Mouse (Mus musculus) midbrain, embryonic 13.5 days (tissue): Measurements from ENCODE around the gene Pipox. TPM values are rescaled to one million over a fixed set of nuclear protein-coding genes. Genes with fewer than 3 reads are reported as not detected.

Experiments
- ATAC-seq: fragments of 200-750 bp; cut with Nextera tagmentation; 2 replicates; pipeline ENCODE4 v1.8.0; 2017; ENCODE audit warnings: mild to moderate bottlenecking, moderate TSS enrichment, moderate library complexity
- H3K27ac ChIP-seq: fragments of 300-500 bp; sonication (generic); 2 replicates; pipeline ENCODE4 v1.5.1; 2015; ENCODE audit warnings: inconsistent platforms, mild to moderate bottlenecking, moderate library complexity
- H3K27me3 ChIP-seq: fragments of 300-500 bp; sonication (generic); 2 replicates; pipeline ENCODE4 v1.6.1; 2015; ENCODE audit warnings: mild to moderate bottlenecking, inconsistent platforms
- H3K36me3 ChIP-seq: fragments of 300-500 bp; sonication (generic); 2 replicates; pipeline ENCODE4 v1.6.1; 2015; ENCODE audit warnings: mild to moderate bottlenecking, inconsistent platforms
- H3K4me1 ChIP-seq: fragments of 300-500 bp; sonication (generic); replicated peaks from 2 replicates; pipeline ENCODE4 v1.6.1; 2015; ENCODE audit warnings: inconsistent platforms
- H3K4me2 ChIP-seq: fragments of 300-500 bp; sonication (generic); replicated peaks from 2 replicates; pipeline ENCODE4 v1.6.1; 2015; ENCODE audit warnings: moderate library complexity, mild to moderate bottlenecking, inconsistent platforms
- H3K4me3 ChIP-seq: fragments of 300-500 bp; sonication (generic); replicated peaks from 2 replicates; pipeline ENCODE4 v1.5.1; 2015; ENCODE audit warnings: mild to moderate bottlenecking, inconsistent platforms
- H3K9ac ChIP-seq: fragments of 300-500 bp; sonication (generic); replicated peaks from 2 replicates; pipeline ENCODE4 v1.6.1; 2015; ENCODE audit warnings: mild to moderate bottlenecking, inconsistent platforms
- H3K9me3 ChIP-seq: fragments of 300-500 bp; sonication (generic); 2 replicates; pipeline ENCODE4 v1.6.1; 2016; ENCODE audit warnings: mild to moderate bottlenecking, inconsistent platforms
- WGBS: fragments of 180-500 bp; shearing (Covaris S2); methylation state at CpG from one replicate; pipeline ENCODE4 v1.1.7; 2015; 5-methylcytosine and 5-hydroxymethylcytosine counted together
- polyA plus RNA-seq: library from polyadenylated mRNA; unstranded; fragments of >200 nt; fragmentation: Nextera tagmentation; extraction: Ambion mirVana; gene quantifications from 2 replicates; pipeline ENCODE4 v1.2.1, GENCODE M21; 2015

Pipox gene
- polyA plus RNA-seq, 1 experiment from 2014 or later = 8.6 TPM

- 55% methylated on average over 2 of the region's 2 CpGs for WGBS
- H3K27me3 ChIP-seq = peaks cover 8% of the 10 kb centered on the region; the same call in 1 of the 2 replicates
- H3K9ac ChIP-seq = no peak overlapping the region
- ATAC-seq = no peak
- no peaks in the 10 kb centered on the region for H3K9me3 ChIP-seq
- H3K4me3 ChIP-seq = no peak overlapping the region
- no peak overlapping the region for H3K4me2 ChIP-seq
- peaks cover 85% of the 10 kb centered on the region for H3K4me1 ChIP-seq
- H3K36me3 ChIP-seq = no peaks in the 10 kb centered on the region
- H3K27ac ChIP-seq = peak overlapping the region; percentile 37; the same call in 1 of the 2 replicates
These were observed 3.1 kb downstream of the Pipox start for GRCm38 (mm10) chr11:77890648-77891258.

GRCm38 (mm10) chr11:77889484-77889883, 4.4 kb downstream of the Pipox start:
- Histone ChIP-seq H3K4me3 (no peak overlapping the region), H3K27me3 (peaks cover 8% of the 10 kb centered on the region; the same call in 1 of the 2 replicates), H3K36me3 (no peaks in the 10 kb centered on the region), H3K9ac (no peak overlapping the region), H3K4me1 (peaks cover 86% of the 10 kb centered on the region), H3K9me3 (no peaks in the 10 kb centered on the region), H3K4me2 (no peak overlapping the region), H3K27ac (no peak overlapping the region)
- no peak for ATAC-seq
- WGBS = 62% methylated on average over 1 of the region's 2 CpGs

GRCm38 (mm10) chr11:77888846-77889245, 5.0 kb downstream of the Pipox start:
- no peak overlapping the region for H3K4me2 ChIP-seq
- H3K27me3 ChIP-seq = peaks cover 12% of the 10 kb centered on the region
- no peak overlapping the region for H3K9ac ChIP-seq
- H3K4me3 ChIP-seq = no peak overlapping the region
- no peaks in the 10 kb centered on the region for H3K36me3 ChIP-seq
- 94% methylated on average over 5 of the region's 5 CpGs for WGBS
- no peaks in the 10 kb centered on the region for H3K9me3 ChIP-seq
- peaks cover 86% of the 10 kb centered on the region for H3K4me1 ChIP-seq
- H3K27ac ChIP-seq = peak overlapping the region; percentile 86
- no peak for ATAC-seq

- peaks cover 75% of the 10 kb centered on the region for H3K4me1 ChIP-seq
These were observed 6.4 kb downstream of the Pipox start for GRCm38 (mm10) chr11:77887373-77887960.

GRCm38 (mm10) chr11:77885246-77885575, 8.7 kb downstream of the Pipox start:
- H3K4me1 ChIP-seq = peaks cover 63% of the 10 kb centered on the region
- H3K4me3 ChIP-seq = no peak overlapping the region
- H3K27ac ChIP-seq = peak overlapping the region; percentile 86
- 8% methylated on average over 8 of the region's 8 CpGs for WGBS
- H3K36me3 ChIP-seq = no peaks in the 10 kb centered on the region
- ATAC-seq = peak; percentile 88
- H3K4me2 ChIP-seq = peak overlapping the region; percentile 15; the same call in 1 of the 2 replicates
- H3K9me3 ChIP-seq = no peaks in the 10 kb centered on the region
- no peak overlapping the region for H3K9ac ChIP-seq
- H3K27me3 ChIP-seq = peaks cover 34% of the 10 kb centered on the region

More at GRCm38 (mm10) chr11:77887373-77887960, 6.4 kb downstream of the Pipox start:
- H3K27ac ChIP-seq = peak overlapping the region; percentile 86
- H3K27me3 ChIP-seq = peaks cover 23% of the 10 kb centered on the region
- H3K9me3 ChIP-seq = no peaks in the 10 kb centered on the region
- peak; percentile 80 for ATAC-seq
- H3K36me3 ChIP-seq = no peaks in the 10 kb centered on the region
- 17% methylated on average over 17 of the region's 17 CpGs for WGBS
- H3K9ac ChIP-seq = peak overlapping the region; percentile 51
- H3K4me3 ChIP-seq = no peak overlapping the region
- peak overlapping the region; percentile 23; the same call in 1 of the 2 replicates for H3K4me2 ChIP-seq

GRCm38 (mm10) chr11:77884524-77885245, 9.2 kb downstream of the Pipox start:
- Histone ChIP-seq H3K4me3 (no peak overlapping the region), H3K4me2 (peak overlapping the region; percentile 15; the same call in 1 of the 2 replicates), H3K4me1 (peaks cover 63% of the 10 kb centered on the region), H3K27ac (peak overlapping the region; percentile 86), H3K36me3 (no peaks in the 10 kb centered on the region), H3K9ac (no peak overlapping the region), H3K27me3 (peaks cover 34% of the 10 kb centered on the region), H3K9me3 (no peaks in the 10 kb centered on the region)
- peak; percentile 21 for ATAC-seq
- WGBS = 25% methylated on average over 10 of the region's 10 CpGs

GRCm38 (mm10) chr11:77876760-77877148, 17.1 kb downstream of the Pipox start:
- Histone ChIP-seq H3K4me1 (peaks cover 54% of the 10 kb centered on the region), H3K9me3 (no peaks in the 10 kb centered on the region), H3K27me3 (peaks cover 16% of the 10 kb centered on the region), H3K4me2 (peak overlapping the region; percentile 11; the same call in 1 of the 2 replicates), H3K4me3 (no peak overlapping the region), H3K27ac (peak overlapping the region; percentile 84), H3K36me3 (no peaks in the 10 kb centered on the region), H3K9ac (peak overlapping the region; percentile 14; the same call in 1 of the 2 replicates)
- 36% methylated on average over 11 of the region's 11 CpGs for WGBS
- ATAC-seq = no peak; the same call in 1 of the 2 replicates

GRCm38 (mm10) chr11:77875847-77876759, 17.8 kb downstream of the Pipox start:
- no peaks in the 10 kb centered on the region for H3K36me3 ChIP-seq
- whole genome bisulfite sequencing = 50% methylated on average over 26 of the region's 26 CpGs
- H3K27ac ChIP-seq = peak overlapping the region; percentile 84
- H3K4me1 ChIP-seq = peaks cover 59% of the 10 kb centered on the region
- peak overlapping the region; percentile 11; the same call in 1 of the 2 replicates for H3K4me2 ChIP-seq
- H3K27me3 ChIP-seq = peaks cover 9% of the 10 kb centered on the region
- H3K9me3 ChIP-seq = no peaks in the 10 kb centered on the region
- peak; percentile 24; the same call in 1 of the 2 replicates for ATAC-seq
- H3K9ac ChIP-seq = peak overlapping the region; percentile 14; the same call in 1 of the 2 replicates
- H3K4me3 ChIP-seq = no peak overlapping the region

- Histone ChIP-seq H3K9me3 (no peaks in the 10 kb centered on the region), H3K4me2 (no peak overlapping the region), H3K4me3 (no peak overlapping the region), H3K36me3 (no peaks in the 10 kb centered on the region), H3K27me3 (peaks cover 5% of the 10 kb centered on the region; the same call in 1 of the 2 replicates), H3K4me1 (peaks cover 63% of the 10 kb centered on the region), H3K27ac (peak overlapping the region; percentile 84), H3K9ac (no peak overlapping the region)
- 29% methylated on average over 5 of the region's 5 CpGs for WGBS
- peak; percentile 82 for ATAC-seq
These were observed 18.6 kb downstream of the Pipox start for GRCm38 (mm10) chr11:77875269-77875668.

GRCm38 (mm10) chr11:77874685-77875231, 19.1 kb downstream of the Pipox start:
- H3K4me3 ChIP-seq = no peak overlapping the region
- H3K4me1 ChIP-seq = peaks cover 63% of the 10 kb centered on the region
- 50% methylated on average over 6 of the region's 6 CpGs for WGBS
- H3K27ac ChIP-seq = peak overlapping the region; percentile 84
- H3K9me3 ChIP-seq = no peaks in the 10 kb centered on the region
- ATAC-seq = peak; percentile 29
- no peak overlapping the region for H3K9ac ChIP-seq
- H3K36me3 ChIP-seq = no peaks in the 10 kb centered on the region
- 0 out of 2 replicates have a peak overlapping the region, but pooled peaks have one; percentile 6 for H3K4me2 ChIP-seq
- peaks cover 6% of the 10 kb centered on the region; the same call in 1 of the 2 replicates for H3K27me3 ChIP-seq

- WGBS = 48% methylated on average over 3 of the region's 3 CpGs
- Histone ChIP-seq H3K9me3 (no peaks in the 10 kb centered on the region), H3K4me1 (peaks cover 73% of the 10 kb centered on the region), H3K36me3 (no peaks in the 10 kb centered on the region), H3K27me3 (peaks cover 12% of the 10 kb centered on the region), H3K4me2 (no peak overlapping the region), H3K4me3 (no peak overlapping the region), H3K9ac (no peak overlapping the region; the same call in 1 of the 2 replicates), H3K27ac (peak overlapping the region; percentile 69; the same call in 1 of the 2 replicates)
- no peak for ATAC-seq
These were observed 20.8 kb downstream of the Pipox start for GRCm38 (mm10) chr11:77873116-77873515.
